Mouse (Mus musculus) MEL (cell line): ENCODE results near the gene Lrba.

Source experiments
- CHD1 ChIP-seq: IDR thresholded peaks from 2 replicates; pipeline ENCODE4 v1.6.1; 2012; ENCODE audit warnings: low read depth, mild to moderate bottlenecking, inconsistent platforms, low read length, improper control_type of control experiment
- CTCF ChIP-seq, 3 experiments: IDR thresholded peaks in 2 of 3; conservative IDR thresholded peaks in 1 of 3; 2 replicates each; pipeline ENCODE4 v1.5.1; 2011 to 2012; ENCODE audit warnings: low read length in 3 of 3, low read depth in 2 of 3, mild to moderate bottlenecking in 2 of 3, improper control_type of control experiment in 1 of 3, inconsistent platforms in 1 of 3, mixed read lengths in 1 of 3, moderate library complexity in 1 of 3; ENCODE audit not compliant: control insufficient read depth in 1 of 3, insufficient read depth in 1 of 3, poor library complexity in 1 of 3, severe bottlenecking in 1 of 3
- POLR2A ChIP-seq, 2 experiments: IDR thresholded peaks; 2 replicates each; pipeline ENCODE4 v1.6.1; 2011 to 2012; ENCODE audit warnings: low read length in 2 of 2, mild to moderate bottlenecking in 2 of 2, control low read depth in 1 of 2, improper control_type of control experiment in 1 of 2, low read depth in 1 of 2, moderate library complexity in 1 of 2; ENCODE audit not compliant: control insufficient read depth in 1 of 2, insufficient read depth in 1 of 2, poor library complexity in 1 of 2
- POLR2AphosphoS2 ChIP-seq: IDR thresholded peaks from 2 replicates; pipeline ENCODE4 v1.6.1; 2011; ENCODE audit warnings: low read length, improper control_type of control experiment
- RAD21 ChIP-seq: IDR thresholded peaks from 2 replicates; pipeline ENCODE4 v1.6.1; 2011; ENCODE audit warnings: mild to moderate bottlenecking, low read depth, low read length, improper control_type of control experiment
- SMC3 ChIP-seq: IDR thresholded peaks from 2 replicates; pipeline ENCODE4 v1.6.1; 2011; ENCODE audit warnings: low read depth, low read length, improper control_type of control experiment
- ZMIZ1 ChIP-seq: IDR thresholded peaks from 2 replicates; pipeline ENCODE4 v1.6.1; 2012; ENCODE audit warnings: low read depth, mild to moderate bottlenecking, inconsistent platforms, low read length, improper control_type of control experiment, moderate library complexity

- TF ChIP-seq POLR2A (IDR thresholded peaks at IDR 0.05; ENCODE audit: control insufficient read depth in 1 of 2, insufficient read depth in 1 of 2, low read depth in 1 of 2, low read length in 2 of 2, poor library complexity in 1 of 2) (no peak), CTCF (IDR thresholded peaks at IDR 0.05 in 2 of 3, conservative IDR thresholded peaks at IDR 0.05 in 1 of 3; ENCODE audit: control insufficient read depth in 1 of 3, insufficient read depth in 1 of 3, low read depth in 2 of 3, low read length in 3 of 3, poor library complexity in 1 of 3, severe bottlenecking in 1 of 3) (no peak), POLR2AphosphoS2 (no peak), ZMIZ1 (no peak), SMC3 (no peak), RAD21 (no peak), CHD1 (no peak)
Measured at GRCm38 (mm10) chr3:86810908-86811307, 586.4 kb downstream of the Lrba start.
